13 mouse cellular contexts compared by ENCODE assay signal in the genomic region with DNA sequence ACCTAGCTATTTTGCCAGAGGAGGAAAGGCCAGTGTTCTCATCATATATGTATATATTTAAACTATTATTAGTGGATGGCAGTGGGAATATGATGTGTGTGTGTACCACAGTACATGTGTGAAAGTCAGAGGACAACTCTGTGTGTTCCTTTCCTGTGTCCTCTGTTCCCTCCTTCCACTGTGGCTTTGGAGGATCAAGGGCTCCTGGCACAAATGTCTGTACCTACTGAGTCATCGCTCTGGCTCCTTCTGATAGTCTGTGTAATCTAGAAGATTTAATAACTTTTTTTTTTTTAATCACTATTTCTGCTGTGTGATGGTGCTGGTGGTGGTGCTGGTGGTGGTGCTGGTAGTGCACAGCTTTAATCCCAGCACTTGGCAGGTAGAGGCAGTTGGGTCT.
"Had no signal": no experiment of that assay in that cellular context is flagged by ENCODE, and none has a peak within 500 bp of the region (broad histone marks: within the 10 kb centered on the region; RNA-seq: fewer than 3 reads in every experiment).

No protein-coding gene starts in this region.

- DNase-seq: gastrocnemius, adult 2 months; gastrocnemius, postnatal 10 days; gastrocnemius, postnatal 25 days; heart, adult 18-20 months; heart, postnatal 10 days; heart, postnatal 4 days; kidney, adult 18-20 months; kidney, adult 8-10 months; kidney, postnatal 10 days; kidney, postnatal 25 days; kidney, postnatal 4 days; layer of hippocampus, postnatal 36 days; left cerebral cortex, postnatal 4 days had no signal
